Mouse (Mus musculus) mesoderm, embryonic 11.5 days (tissue): ENCODE measurements around the gene Trpt1.

Source experiments
- DNase-seq: peaks from one replicate; pipeline ENCODE4 v3.0.0-alpha.2; 2012; ENCODE audit warnings: low read depth, low spot score

Gene Trpt1

GRCm38 (mm10) chr19:6992011-6992858, 3.7 kb upstream of the Trpt1 start, which contains the start of gene Dnajc4:
Gene Dnajc4, minus strand, starts transcription at chr19:6992572.
- DNase-seq = peak; percentile 97

DNA sequence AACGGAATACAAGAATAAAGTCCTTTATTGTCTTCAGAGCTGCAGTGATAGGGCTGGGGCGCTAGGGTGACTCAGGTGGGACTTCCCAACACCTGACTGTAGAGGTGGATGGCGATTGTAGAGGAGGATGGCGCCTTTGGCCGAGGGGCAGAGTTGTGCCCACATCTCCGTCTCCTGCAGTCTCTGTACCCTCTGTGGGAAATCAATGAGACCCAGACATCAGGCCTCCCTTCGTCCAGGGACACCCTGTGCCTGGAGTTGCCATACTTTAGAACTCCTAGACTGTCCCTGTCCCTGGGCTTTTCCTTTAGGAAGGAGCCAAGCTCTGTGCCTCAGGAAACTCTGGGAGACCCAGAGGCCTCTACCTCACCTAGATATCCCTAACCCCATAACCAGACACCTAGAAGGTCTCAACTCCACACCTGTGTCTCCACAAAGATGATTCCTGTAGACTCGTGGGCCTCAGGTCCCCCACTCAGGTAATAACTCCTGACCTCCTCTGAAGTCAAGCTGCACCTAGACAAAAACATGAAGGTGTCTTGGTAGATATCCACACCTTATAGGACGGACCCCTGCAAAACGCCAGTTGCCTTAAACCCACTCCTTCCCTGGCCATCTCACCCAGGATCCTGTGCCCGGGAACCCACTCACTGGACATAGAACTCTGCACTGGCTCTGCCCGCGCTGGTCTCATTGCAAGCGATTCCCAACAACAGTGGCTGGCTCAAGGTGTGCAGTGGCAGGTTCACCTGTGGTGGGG, 2.7 kb upstream of the Trpt1 start:
- DNase-seq = no peak

GRCm38 (mm10) chr19:6994002-6994401, 1.9 kb upstream of the Trpt1 start:
- no peak for DNase-seq

- no peak for DNase-seq
These were observed 1.4 kb upstream of the Trpt1 start for GRCm38 (mm10) chr19:6994489-6994888.

GRCm38 (mm10) chr19:6995255-6995991, 508 bp upstream of the Trpt1 start:
- no peak for DNase-seq

GRCm38 (mm10) chr19:6997721-6998290, 1.9 kb downstream of the Trpt1 start:
- no peak for DNase-seq

DNA sequence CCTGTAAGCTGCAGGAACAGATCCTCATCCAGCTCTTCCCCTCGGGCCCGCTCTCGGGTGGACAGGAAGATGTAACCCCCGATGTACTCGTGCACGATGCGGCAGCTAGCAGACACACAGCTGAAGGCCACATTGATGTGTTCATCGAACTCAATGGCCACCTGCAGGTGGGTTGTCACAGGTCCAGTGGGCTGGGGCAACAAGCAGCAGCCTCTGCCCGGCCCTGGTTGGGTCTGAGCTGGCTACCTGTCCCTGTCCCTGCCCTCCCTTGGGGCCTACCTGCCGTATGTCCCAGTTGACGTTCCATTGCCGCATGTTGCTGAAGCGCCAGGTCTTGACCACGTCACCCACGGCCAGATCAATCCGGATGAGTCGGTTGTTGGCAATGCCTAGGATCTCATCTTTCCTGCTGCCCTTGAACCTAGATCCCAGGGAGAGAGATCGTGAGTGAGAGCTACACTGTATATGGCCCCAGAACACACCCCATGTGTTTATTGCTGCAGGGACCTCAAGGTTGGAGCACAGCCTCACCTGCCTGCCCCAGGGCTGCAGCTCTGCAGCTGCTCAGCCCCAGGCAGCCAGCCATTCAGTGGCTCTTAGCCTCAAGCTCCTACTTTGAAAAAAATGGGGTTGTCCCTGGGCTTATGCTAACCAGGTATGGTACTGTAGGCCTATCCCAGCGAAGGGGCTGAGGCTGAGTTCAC, 3.6 kb downstream of the Trpt1 start:
- no peak for DNase-seq

- no peak for DNase-seq
These were observed 11.1 kb downstream of the Trpt1 start for GRCm38 (mm10) chr19:7006892-7007593.

- no peak for DNase-seq
These were observed 16.5 kb downstream of the Trpt1 start for GRCm38 (mm10) chr19:7012426-7012825.

DNA sequence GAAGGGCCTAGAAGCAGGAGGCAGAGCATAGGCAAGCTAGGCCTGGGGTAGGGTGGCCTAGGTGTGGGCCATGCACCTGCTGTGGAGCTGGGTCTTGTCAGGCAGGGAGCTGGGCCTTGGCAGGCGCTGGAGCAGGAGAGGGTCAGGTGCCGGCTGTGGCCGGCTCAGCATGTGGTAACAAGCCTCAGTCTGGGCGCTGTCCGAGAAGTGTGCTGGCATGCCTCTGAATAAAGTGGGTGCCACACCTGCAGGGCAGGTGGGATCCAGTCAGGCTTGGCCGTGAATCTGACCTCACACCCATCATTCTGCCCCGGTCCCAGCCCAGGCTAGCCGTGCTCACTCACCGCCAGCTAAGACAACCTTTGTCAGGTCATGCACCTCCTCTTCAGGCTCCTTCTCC, 18.1 kb downstream of the Trpt1 start:
- no peak for DNase-seq

DNA sequence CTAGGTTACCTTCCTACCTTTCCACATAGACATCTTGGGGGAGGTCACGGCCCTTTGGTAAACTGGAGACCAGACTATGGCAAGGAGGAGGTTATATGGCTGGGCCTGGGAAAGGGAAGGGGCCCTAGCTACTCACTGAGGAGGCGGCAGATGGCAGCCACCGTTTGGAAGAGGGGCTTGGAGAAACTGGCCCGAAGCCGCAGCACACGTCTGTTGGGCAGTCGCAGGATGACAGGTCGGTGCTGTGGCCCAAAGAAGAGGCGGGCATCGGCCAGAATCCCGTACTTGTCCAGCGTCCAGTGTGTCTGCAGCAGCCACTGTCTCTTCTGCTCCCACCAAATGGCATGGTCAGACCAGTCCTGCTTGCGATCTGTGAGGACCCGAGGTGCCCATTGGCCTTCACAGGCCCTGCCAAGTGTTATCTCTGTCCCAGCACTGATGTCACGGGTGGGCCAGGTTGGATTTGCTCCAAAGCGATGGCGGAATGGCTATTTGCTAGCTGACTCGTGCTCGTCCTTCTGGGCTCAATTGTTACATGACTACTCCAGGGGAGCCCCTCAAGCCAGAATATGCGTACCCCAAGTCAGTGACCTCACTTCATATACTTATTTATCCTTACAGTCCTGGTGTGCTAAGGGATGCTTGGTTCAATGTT, 18.7 kb downstream of the Trpt1 start:
- DNase-seq = no peak

DNA sequence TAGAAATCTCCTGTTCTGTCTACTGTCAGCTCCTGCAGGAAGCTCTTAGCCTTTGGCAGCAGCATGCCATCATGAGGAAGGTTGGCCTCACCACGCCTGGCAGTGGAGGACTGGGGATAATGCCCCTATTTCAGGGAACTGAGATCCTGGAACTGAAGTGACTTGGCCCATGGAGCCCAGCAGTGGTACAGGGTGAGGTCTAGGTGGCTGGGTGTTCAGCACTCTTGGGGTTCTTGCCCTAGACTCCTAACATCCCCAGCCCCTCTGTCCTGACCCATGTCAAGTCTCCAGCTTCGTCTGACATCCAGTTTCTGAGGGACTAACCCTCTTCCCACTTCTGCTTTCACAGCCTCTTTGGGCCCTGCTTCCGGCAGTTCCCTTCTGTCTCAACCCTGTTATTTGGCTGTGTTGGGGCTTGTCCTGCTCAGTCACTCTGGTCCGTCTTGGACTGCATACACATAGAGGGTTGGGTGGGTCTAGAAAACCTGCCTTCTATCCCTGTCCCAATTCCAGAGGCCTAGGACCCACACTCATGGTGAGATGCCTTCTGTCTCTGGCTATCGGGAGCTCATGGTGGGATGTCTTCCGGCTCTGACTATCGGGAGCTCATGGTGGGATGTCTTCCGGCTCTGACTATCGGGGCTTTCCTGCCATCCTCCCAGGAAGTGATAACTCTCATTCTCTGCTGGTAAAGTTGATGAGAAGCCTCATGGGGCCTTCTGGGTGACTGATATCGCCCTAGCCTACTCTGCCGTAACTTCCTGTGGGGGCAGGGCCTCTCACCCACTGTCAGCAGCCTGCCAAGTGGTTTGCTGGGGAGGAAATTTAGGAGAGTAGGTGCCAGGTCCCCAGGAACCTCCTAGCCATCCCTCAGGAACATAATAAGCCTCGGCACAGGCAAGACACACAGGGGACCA, 21.9 kb downstream of the Trpt1 start:
- no peak for DNase-seq

DNA sequence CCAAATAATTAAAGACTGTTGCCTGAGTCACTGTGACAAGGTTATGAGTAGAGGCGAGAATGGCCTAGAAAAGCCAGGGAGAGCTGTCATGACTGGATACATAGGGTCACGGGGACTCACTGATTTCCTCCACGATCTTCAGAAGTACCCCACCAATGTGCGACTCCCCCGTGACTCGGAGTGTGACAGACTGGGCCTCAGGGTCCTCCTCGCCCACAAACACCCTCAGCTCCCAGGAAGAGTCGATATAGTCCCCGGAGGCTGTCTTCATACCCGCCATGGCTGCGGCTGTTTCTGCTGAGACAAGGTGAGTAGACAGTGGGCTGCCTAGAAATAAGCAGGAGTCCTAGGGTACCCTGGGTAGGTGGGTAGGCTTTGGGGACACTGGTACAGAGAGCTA, 22.6 kb downstream of the Trpt1 start:
- no peak for DNase-seq

DNA sequence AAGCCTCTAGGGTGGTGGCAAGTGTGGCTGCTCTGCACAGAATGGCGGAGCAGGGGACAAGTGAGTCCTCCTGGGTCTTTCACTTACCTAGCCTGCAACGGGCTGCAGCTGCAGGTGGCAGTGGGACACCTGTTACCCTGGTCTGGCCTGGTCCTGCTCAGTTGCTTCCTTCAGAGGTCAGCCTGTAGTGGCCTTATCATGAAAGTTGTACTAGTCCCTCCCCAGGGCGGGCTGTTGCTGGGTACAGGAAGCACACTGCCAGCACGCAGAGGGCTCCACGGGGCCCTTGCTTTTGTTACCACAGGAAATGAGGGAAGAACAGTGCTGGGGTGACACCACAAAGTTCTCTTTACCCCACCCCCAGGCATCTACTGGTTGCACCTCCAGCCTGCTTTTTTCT, 23.3 kb downstream of the Trpt1 start, which contains the start of gene Fermt3:
TSS of gene Fermt3 (minus strand) at position 279 of the 400 bp plus-strand sequence.
- DNase-seq = no peak

- DNase-seq = peak; percentile 35
These were observed 24.3 kb downstream of the Trpt1 start for GRCm38 (mm10) chr19:7020224-7020641.

DNA sequence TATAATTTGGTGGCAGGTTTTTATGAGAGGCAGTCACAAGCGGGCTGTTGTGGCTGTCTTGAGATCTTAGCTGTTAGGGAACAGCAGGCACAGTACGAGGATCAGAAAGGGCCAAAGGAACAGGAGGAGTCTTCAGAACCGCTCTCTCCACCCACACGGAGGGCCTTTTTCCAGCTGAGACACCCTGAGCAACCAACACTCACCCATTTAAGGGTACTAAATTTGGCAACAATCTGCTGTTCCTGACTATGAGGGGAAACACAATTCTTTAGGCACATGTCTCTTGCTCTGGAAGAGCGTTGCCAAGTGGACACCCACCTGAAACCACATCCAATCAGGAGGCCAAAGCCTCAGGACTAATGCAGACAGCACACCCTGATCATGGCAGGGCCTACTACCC, 33.6 kb downstream of the Trpt1 start:
- no peak for DNase-seq

DNA sequence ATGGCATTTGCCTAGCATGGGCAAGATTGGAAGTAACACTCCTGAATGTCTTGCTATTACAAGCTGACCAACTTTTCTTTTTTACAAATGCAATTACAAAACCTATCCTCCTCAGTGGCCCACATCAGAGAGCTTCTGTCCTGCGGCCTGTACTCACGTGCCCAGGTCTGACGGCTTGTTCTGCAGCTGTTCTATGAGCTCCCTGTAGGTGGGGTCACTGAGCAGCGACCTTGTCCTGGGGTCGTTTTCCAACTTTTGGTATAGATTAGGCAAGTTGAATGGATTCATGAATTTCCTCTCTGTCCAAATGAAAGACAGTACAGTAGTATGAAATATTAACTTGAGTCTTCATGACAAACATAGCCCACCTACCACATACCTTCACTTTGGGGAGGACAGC, 38.1 kb downstream of the Trpt1 start:
- no peak for DNase-seq

DNA sequence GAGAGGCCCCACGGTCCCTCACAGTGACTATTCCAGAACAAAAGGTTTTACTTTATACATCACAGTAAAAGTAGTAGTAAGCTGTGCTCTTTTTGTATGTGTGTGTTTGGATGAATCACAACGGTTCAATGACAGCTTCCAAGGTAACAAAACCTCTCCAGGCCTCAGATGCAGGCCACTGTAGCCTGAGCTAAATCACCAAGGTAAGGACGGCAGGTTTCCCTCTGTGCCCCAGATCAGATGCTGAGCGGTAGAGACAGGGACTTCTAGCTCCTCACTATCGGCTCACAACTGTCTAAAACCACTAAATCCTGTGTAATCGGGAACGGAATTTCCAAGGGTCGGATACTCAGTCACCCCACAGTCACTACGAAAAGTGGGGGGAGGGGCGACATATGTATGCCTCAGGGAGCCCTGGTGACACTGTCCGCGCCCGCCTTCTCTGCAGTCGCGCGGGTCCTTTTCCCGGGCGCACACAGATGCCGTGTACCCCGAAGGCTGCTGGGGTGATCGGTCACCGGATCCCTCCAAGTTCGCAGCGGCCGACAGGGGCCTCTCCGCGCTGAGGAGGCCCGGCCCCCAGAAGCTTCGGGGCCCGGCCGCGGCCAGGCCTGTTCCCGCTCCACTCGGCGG, 43.3 kb downstream of the Trpt1 start:
- peak; percentile 69 for DNase-seq
